Mouse (Mus musculus): ENCODE measurements around the gene BC052040. TPM values are rescaled to one million over a fixed set of nuclear protein-coding genes. Genes with fewer than 3 reads are reported as not detected.

The BC052040 gene
- polyA plus RNA-seq, 1 experiment = 37.9 TPM

GRCm38 (mm10) chr2:115764595-115765305, 183.2 kb downstream of the BC052040 start:
- Histone ChIP-seq H3K4me3 (ENCODE audit: low read depth, low read length) (no peak overlapping the region), H3K27me3 (ENCODE audit: control insufficient read depth, insufficient read depth, low read length, poor library complexity, severe bottlenecking) (no peaks in the 10 kb centered on the region), H3K9me3 (replicated peaks; ENCODE audit: control insufficient read depth, insufficient read depth, low read length, poor library complexity, severe bottlenecking) (no peaks in the 10 kb centered on the region), H3K27ac (ENCODE audit: insufficient read depth, low read length) (no peak overlapping the region), H3K9ac (ENCODE audit: low read depth, poor library complexity, severe bottlenecking) (no peak overlapping the region), H3K36me3 (ENCODE audit: control insufficient read depth, insufficient read depth, low read length, poor library complexity, severe bottlenecking) (no peaks in the 10 kb centered on the region; the same call in 1 of the 2 replicates), H3K4me1 (ENCODE audit: control insufficient read depth, insufficient read depth, low read length) (no peaks in the 10 kb centered on the region)
- TF ChIP-seq POLR2A (IDR thresholded peaks at IDR 0.05; ENCODE audit: insufficient read depth, low read length) = no peak
- TF ChIP-seq EP300 (IDR thresholded peaks at IDR 0.05; ENCODE audit: insufficient read depth, low read depth, low read length) = no peak
- no peak for TF ChIP-seq CTCF (IDR thresholded peaks at IDR 0.05; ENCODE audit: low read depth, low read length)

GRCm38 (mm10) chr2:115769597-115770305, 188.2 kb downstream of the BC052040 start:
- Histone ChIP-seq H3K4me3 (ENCODE audit: low read depth, low read length) (no peak overlapping the region), H3K9me3 (replicated peaks; ENCODE audit: control insufficient read depth, insufficient read depth, low read length, poor library complexity, severe bottlenecking) (no peaks in the 10 kb centered on the region), H3K27me3 (ENCODE audit: control insufficient read depth, insufficient read depth, low read length, poor library complexity, severe bottlenecking) (no peaks in the 10 kb centered on the region), H3K4me1 (ENCODE audit: control insufficient read depth, insufficient read depth, low read length) (no peaks in the 10 kb centered on the region), H3K27ac (ENCODE audit: insufficient read depth, low read length) (no peak overlapping the region), H3K36me3 (ENCODE audit: control insufficient read depth, insufficient read depth, low read length, poor library complexity, severe bottlenecking) (no peaks in the 10 kb centered on the region), H3K9ac (ENCODE audit: low read depth, poor library complexity, severe bottlenecking) (no peak overlapping the region)
- TF ChIP-seq POLR2A (IDR thresholded peaks at IDR 0.05; ENCODE audit: insufficient read depth, low read length) (no peak), EP300 (IDR thresholded peaks at IDR 0.05; ENCODE audit: insufficient read depth, low read depth, low read length) (no peak), CTCF (IDR thresholded peaks at IDR 0.05; ENCODE audit: low read depth, low read length) (no peak)

GRCm38 (mm10) chr2:115772709-115773108, 191.2 kb downstream of the BC052040 start:
- Histone ChIP-seq H3K27ac (ENCODE audit: insufficient read depth, low read length) (no peak overlapping the region), H3K9ac (ENCODE audit: low read depth, poor library complexity, severe bottlenecking) (no peak overlapping the region), H3K4me3 (ENCODE audit: low read depth, low read length) (no peak overlapping the region), H3K27me3 (ENCODE audit: control insufficient read depth, insufficient read depth, low read length, poor library complexity, severe bottlenecking) (no peaks in the 10 kb centered on the region), H3K4me1 (ENCODE audit: control insufficient read depth, insufficient read depth, low read length) (no peaks in the 10 kb centered on the region), H3K9me3 (replicated peaks; ENCODE audit: control insufficient read depth, insufficient read depth, low read length, poor library complexity, severe bottlenecking) (no peaks in the 10 kb centered on the region), H3K36me3 (ENCODE audit: control insufficient read depth, insufficient read depth, low read length, poor library complexity, severe bottlenecking) (no peaks in the 10 kb centered on the region)
- no peak for TF ChIP-seq CTCF (IDR thresholded peaks at IDR 0.05; ENCODE audit: low read depth, low read length)
- TF ChIP-seq EP300 (IDR thresholded peaks at IDR 0.05; ENCODE audit: insufficient read depth, low read depth, low read length) = no peak
- no peak for TF ChIP-seq POLR2A (IDR thresholded peaks at IDR 0.05; ENCODE audit: insufficient read depth, low read length)

- H3K9ac ChIP-seq (ENCODE audit: low read depth, poor library complexity, severe bottlenecking) = no peak overlapping the region
- no peaks in the 10 kb centered on the region for H3K9me3 ChIP-seq (replicated peaks; ENCODE audit: control insufficient read depth, insufficient read depth, low read length, poor library complexity, severe bottlenecking)
- no peak overlapping the region for H3K4me3 ChIP-seq (ENCODE audit: low read depth, low read length)
- no peaks in the 10 kb centered on the region for H3K27me3 ChIP-seq (ENCODE audit: control insufficient read depth, insufficient read depth, low read length, poor library complexity, severe bottlenecking)
- no peak overlapping the region for H3K27ac ChIP-seq (ENCODE audit: insufficient read depth, low read length)
- no peaks in the 10 kb centered on the region for H3K36me3 ChIP-seq (ENCODE audit: control insufficient read depth, insufficient read depth, low read length, poor library complexity, severe bottlenecking)
- no peak for TF ChIP-seq POLR2A (IDR thresholded peaks at IDR 0.05; ENCODE audit: insufficient read depth, low read length)
- no peak for TF ChIP-seq CTCF (IDR thresholded peaks at IDR 0.05; ENCODE audit: low read depth, low read length)
- TF ChIP-seq EP300 (IDR thresholded peaks at IDR 0.05; ENCODE audit: insufficient read depth, low read depth, low read length) = no peak
- H3K4me1 ChIP-seq (ENCODE audit: control insufficient read depth, insufficient read depth, low read length) = no peaks in the 10 kb centered on the region
Observed at GRCm38 (mm10) chr2:115774153-115774908, 192.8 kb downstream of the BC052040 start.

- no peaks in the 10 kb centered on the region for H3K4me1 ChIP-seq (ENCODE audit: control insufficient read depth, insufficient read depth, low read length)
- TF ChIP-seq EP300 (IDR thresholded peaks at IDR 0.05; ENCODE audit: insufficient read depth, low read depth, low read length) (no peak), CTCF (IDR thresholded peaks at IDR 0.05; ENCODE audit: low read depth, low read length) (no peak)
- H3K27me3 ChIP-seq (ENCODE audit: control insufficient read depth, insufficient read depth, low read length, poor library complexity, severe bottlenecking) = no peaks in the 10 kb centered on the region
- H3K9ac ChIP-seq (ENCODE audit: low read depth, poor library complexity, severe bottlenecking) = no peak overlapping the region
- H3K27ac ChIP-seq (ENCODE audit: insufficient read depth, low read length) = no peak overlapping the region
- H3K36me3 ChIP-seq (ENCODE audit: control insufficient read depth, insufficient read depth, low read length, poor library complexity, severe bottlenecking) = no peaks in the 10 kb centered on the region
- H3K4me3 ChIP-seq (ENCODE audit: low read depth, low read length) = no peak overlapping the region
- H3K9me3 ChIP-seq (replicated peaks; ENCODE audit: control insufficient read depth, insufficient read depth, low read length, poor library complexity, severe bottlenecking) = no peaks in the 10 kb centered on the region
Observed at GRCm38 (mm10) chr2:115775488-115776217, 194.1 kb downstream of the BC052040 start.

All from ES-Bruce4 (cell line).